Mouse (Mus musculus) adrenal gland, adult (tissue): ENCODE data around the gene Ttc38.
"Not testable (repeated sequence)": the region's sequence is repeated elsewhere in the genome, so short reads cannot be mapped to it uniquely, and the experiment has no call there.

Experiments used
- DNase-seq, 2 experiments: peaks; one replicate each; pipeline ENCODE4 v3.0.0; 2022 to 2023; ENCODE audit warnings: low spot score in 1 of 2; ENCODE audit not compliant: inconsistent age in 2 of 2

Ttc38 gene

GRCm38 (mm10) chr15:85821203-85822010, 10.7 kb upstream of the Ttc38 start, which contains the start of gene Pkdrej:
Gene Pkdrej (minus strand): TSS chr15:85821734.
- DNase-seq: peak; percentile 65 to 80

GRCm38 (mm10) chr15:85822011-85822359, 10.1 kb upstream of the Ttc38 start:
- no peak for DNase-seq

DNA sequence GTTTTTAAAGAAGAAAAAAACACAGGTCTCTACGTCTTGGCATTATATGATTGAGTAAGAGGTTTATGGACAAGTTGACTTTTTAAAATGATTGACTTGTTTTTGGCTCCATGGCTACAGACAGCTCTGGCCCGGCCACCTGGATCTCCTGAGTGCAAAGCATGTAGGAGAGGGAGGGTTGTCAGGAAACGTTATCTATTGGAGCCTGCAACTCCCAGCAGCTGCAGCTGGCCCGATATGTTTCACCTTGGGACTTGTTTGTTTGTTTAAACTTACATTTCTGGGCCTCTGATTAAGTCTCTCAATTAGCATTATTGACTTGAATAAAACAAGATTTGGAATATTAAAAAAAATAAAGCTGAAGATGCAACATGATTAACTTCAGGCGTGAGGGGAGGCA, 5.4 kb upstream of the Ttc38 start:
- no peak for DNase-seq

GRCm38 (mm10) chr15:85828071-85828470, 4.0 kb upstream of the Ttc38 start:
- DNase-seq: no peak

GRCm38 (mm10) chr15:85829470-85829869, 2.6 kb upstream of the Ttc38 start:
- no peak for DNase-seq

GRCm38 (mm10) chr15:85832599-85832998, 493 bp downstream of the Ttc38 start:
- no peak for DNase-seq

DNA sequence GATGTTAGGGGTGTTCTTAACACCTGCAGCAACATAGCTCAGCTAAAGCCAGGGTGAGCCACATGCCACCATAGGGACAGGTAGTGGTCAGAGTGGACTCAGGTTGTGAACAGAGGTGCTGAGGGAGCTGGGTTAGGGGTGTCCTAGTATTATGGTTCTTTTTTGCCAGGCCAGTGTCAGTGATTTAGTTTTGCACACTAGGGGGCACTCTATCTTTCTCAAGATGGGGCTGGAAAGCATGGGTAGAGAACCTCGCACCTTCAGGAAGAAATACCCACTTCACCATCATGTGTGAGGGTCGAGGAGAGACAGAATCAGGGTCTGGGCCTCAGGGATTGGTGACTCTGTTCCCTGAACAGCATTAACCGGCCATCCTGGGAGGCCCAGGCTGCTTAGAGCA, 3.2 kb downstream of the Ttc38 start:
- peak in 1 of 2 experiments; percentile 62 for DNase-seq

- DNase-seq: no peak
Measured at GRCm38 (mm10) chr15:85836887-85837286, 4.8 kb downstream of the Ttc38 start.

- DNase-seq: peak in 1 of 2 experiments; percentile 49
Measured at GRCm38 (mm10) chr15:85840983-85841382, 8.9 kb downstream of the Ttc38 start.

DNA sequence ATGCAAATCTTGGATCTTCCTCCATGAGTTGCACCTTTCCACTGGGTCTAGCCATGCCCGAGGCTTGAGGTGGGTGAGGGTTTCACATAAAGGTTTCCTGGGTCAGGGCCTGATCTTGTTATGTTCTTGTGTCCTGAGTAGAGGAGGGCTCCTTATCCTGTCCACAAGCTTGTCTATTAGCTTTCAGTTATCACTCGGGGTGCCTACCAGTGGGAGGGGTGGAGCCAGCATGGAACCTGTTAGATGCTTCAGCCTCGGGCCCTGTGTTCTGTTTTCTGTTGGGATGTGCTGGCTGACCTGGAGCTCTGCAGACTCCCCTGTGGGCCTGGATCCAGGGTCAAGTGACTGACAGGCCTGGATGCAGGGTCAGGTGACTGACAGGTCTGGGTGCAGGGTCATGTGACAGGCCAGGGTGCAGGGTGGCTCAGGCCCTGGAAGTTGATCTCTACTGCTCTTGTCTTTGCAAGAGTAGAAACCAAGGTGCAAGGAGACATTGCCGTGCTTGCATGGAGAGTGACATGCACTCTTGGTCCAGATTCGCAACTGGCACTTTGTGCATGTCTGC, 9.8 kb downstream of the Ttc38 start:
- DNase-seq: no peak

DNA sequence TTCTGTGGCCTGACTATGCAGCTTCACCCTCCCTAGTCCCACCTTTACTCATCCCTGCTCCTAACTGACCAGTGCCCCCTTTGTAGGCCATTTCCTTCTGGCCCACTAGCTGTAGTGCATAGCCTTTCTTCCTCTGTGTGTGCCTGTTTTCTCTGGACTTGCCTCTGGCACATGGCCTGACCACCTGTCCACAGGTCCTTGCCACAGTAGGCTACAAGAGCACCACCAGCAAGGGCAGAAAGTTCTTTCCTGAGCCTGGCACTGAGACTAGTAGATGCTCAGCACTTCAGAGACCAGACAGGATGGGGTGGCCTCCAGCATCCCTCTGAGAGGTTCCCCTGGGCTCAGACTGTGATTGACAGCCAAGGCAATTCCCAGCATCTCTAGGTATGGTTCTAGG, 13.0 kb downstream of the Ttc38 start:
- no peak for DNase-seq

- no peak for DNase-seq
Measured at GRCm38 (mm10) chr15:85851656-85852392, 19.7 kb downstream of the Ttc38 start.

- DNase-seq: no peak
Measured at GRCm38 (mm10) chr15:85858980-85859489, 26.9 kb downstream of the Ttc38 start.

GRCm38 (mm10) chr15:85859490-85860031, 27.5 kb downstream of the Ttc38 start, which contains the start of gene Gtse1:
Gene Gtse1 (plus strand): TSS chr15:85859745.
- DNase-seq: peak; percentile 95 to 98

DNA sequence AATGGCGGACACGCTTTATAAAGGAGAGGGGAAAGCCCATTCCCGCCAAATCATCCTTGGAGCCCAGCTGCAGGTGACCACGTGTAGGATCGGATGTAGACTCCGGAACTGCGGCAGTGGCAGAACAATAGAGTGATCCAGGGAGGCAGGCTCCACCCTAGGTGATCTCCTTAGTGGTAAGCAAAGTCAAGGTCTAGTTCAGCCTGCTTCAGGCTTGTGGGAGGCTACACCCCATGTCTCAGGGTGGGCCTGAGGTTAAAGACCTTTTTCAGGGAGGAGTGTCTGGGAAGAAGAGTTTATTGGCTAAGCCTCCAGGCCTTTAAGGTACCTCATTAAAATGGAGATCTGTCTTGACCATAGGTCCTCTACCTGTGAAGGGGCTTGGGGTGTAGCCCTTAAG, 33.8 kb downstream of the Ttc38 start:
- not testable (repeated sequence) for DNase-seq

GRCm38 (mm10) chr15:85867696-85868095, 35.6 kb downstream of the Ttc38 start:
- DNase-seq: peak; percentile 74 to 92

DNA sequence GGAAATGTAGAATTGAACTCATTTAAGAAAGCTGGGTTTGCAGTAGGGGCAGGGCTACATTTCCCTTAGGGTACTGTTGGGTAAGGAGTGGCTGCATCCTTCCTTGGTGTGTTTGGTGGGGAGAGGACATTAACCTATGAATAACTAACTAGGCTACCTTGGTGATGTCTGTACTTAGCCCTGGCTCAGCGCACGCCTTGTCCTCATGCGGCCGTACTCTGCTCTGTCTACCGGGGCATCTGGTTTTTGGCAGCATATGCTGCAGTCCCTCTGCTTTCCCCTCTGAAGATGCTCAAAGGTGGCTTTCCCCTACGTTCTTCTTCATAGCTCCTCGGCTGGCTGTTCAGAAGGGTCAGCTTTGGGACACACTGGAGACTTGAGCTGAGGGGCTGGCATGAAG, 45.2 kb downstream of the Ttc38 start:
- DNase-seq: no peak

- DNase-seq: peak; percentile 93 to 96
Measured at GRCm38 (mm10) chr15:85878848-85879497, 46.9 kb downstream of the Ttc38 start, which contains the start of gene Trmu. Gene Trmu (plus strand): TSS chr15:85879312.

DNA sequence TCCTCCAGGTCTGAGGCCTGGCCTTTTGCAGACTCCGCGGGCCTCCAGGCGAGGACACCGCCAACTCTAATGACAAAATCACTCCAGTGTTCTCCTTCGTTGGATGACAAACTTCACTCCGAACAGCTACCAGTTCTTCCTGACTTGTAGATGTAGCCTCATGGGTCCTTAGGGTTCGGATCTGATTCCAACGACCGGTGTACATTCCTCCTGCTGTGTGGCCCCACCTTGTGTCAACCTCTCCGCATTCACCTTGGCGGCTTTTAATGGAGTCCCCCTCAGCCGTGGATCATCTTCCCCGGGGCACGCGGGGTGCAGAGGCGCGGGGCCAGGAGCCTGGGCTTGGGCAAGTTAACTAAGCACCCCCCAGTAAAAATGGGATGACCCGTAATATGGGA, 47.4 kb downstream of the Ttc38 start:
- no peak for DNase-seq

GRCm38 (mm10) chr15:85885606-85886005, 53.5 kb downstream of the Ttc38 start:
- DNase-seq: no peak

DNA sequence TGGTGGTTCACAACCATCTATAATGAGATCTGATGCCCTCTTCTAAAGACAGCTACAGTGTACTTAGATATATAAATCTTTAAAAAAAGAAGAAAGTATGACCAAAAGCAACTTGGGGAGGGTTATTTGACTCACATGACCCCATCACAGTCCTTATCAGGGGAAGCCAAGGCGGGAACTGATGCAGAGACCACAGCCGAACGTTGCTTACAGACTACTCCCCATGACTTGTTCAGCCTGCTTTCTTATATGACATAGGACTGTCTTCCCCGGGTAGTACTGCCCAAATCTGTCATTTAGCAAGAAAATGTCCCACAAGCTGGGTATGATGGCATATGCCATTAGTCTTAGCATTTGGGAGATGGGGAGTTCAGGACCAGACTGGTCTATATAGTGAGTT, 57.1 kb downstream of the Ttc38 start:
- no peak for DNase-seq
